Mouse (Mus musculus) macrophage (primary cell): ENCODE measurements around the gene Cbfb. TPM values are rescaled to one million over a fixed set of nuclear protein-coding genes. Genes with fewer than 3 reads are reported as not detected.

Experiments used
- H3K27ac ChIP-seq: fragments of 350-480 bp; formaldehyde crosslinking; 2 replicates; pipeline ENCODE4 v1.9.0; 2021
- H3K36me3 ChIP-seq: fragments of 350-480 bp; formaldehyde crosslinking; 2 replicates; pipeline ENCODE4 v1.9.0; 2021; ENCODE audit errors: inconsistent target
- H3K4me3 ChIP-seq: fragments of 350-480 bp; formaldehyde crosslinking; 2 replicates; pipeline ENCODE4 v1.9.0; 2021; ENCODE audit errors: inconsistent target
- H3K79me2 ChIP-seq: fragments of 350-480 bp; formaldehyde crosslinking; 2 replicates; pipeline ENCODE4 v1.9.0; 2021; ENCODE audit errors: inconsistent target
- WGBS: methylation state at CpG from one replicate; pipeline ENCODE4 v1.1.7; 2026; ENCODE audit warnings: inconsistent platforms; ENCODE audit not compliant: missing documents; 5-methylcytosine and 5-hydroxymethylcytosine counted together
- polyA plus RNA-seq: library from polyadenylated mRNA; stranded (reverse); fragments of 250-400 nt; gene quantifications from 3 replicates; pipeline ENCODE4 v1.2.4, GENCODE M21; 2018; ENCODE audit warnings: inconsistent platforms
- total RNA-seq, 78 experiments: library from RNA; depleted of rRNA; stranded (reverse); fragments of 250-400 nt; gene quantifications; 1 replicate in 9 of 78; 2 replicates in 24 of 78; 3 replicates in 43 of 78; 4 replicates in 2 of 78; pipeline ENCODE4 v1.2.4; 2018; ENCODE audit warnings: inconsistent platforms in 56 of 78

Gene Cbfb
- 100 to 1,000 TPM in 1 of 26 experiments, 10 to 100 TPM in 25; 45.3 to 102 (median 68.9) TPM for total RNA-seq (2018; cell fraction: chromatin; rRNA removed)
- 10 to 100 TPM; 47.6 to 72.0 (median 56.4) TPM for total RNA-seq (2018; cell fraction: cytosol; rRNA removed)
- 100 to 1,000 TPM in 2 of 26 experiments, 10 to 100 TPM in 24; 41.3 to 104 (median 67.4) TPM for total RNA-seq (2018; cell fraction: nucleus; rRNA removed)
- polyA plus RNA-seq = 59.1 to 125 TPM (median 65.1 TPM) in 3 replicates

DNA sequence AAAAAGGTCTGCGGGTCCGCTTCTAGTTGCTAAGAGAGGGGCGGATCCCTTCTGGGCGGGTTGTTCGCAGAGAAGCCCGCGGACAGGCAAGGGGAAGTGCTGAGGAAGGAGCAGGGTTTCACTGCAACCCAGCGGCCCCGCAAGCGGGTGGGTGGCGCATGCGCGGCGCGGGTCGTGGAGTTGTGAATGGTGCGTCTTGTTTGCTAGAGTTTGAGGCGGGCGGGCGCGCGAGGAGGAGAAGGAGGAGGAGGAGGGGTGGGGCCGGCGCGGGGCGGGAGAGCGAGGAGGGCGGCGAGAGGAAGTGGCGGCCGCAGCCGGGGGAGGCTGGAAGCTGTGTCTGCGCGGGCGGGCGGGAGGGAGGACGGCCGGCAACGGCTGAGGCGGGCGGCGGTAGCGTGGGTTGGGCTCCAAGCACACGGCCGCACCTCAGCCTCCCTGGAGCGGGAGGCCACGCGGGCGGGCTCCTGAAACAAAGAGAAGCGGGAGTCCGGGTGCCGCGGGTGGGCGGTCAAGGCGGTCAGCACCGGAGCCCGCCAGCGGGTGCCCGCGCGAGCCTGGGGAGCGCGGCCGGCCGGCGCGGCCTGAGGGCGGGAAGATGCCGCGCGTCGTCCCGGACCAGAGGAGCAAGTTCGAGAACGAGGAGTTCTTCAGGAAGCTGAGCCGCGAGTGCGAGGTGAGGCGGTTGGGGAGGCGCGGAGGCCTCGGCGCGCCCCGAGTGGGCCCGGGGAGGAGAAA, at the start of gene Cbfb:
Cbfb (plus strand) TSS at position 294 of the 735 bp plus-strand sequence.
- Histone ChIP-seq H3K27ac (peak within 1 kb of the TSS; percentile 73), H3K79me2 (peaks cover 34% of the 10 kb centered on the region), H3K4me3 (peak within 1 kb of the TSS; percentile 65), H3K36me3 (no peaks in the 10 kb centered on the region)
- under 1% methylated on average over 79 of the region's 86 CpGs for WGBS

GRCm38 (mm10) chr8:105129864-105130263, 40.6 kb upstream of the Cbfb start:
- 95% methylated on average over 9 of the region's 9 CpGs for WGBS
- H3K36me3 ChIP-seq = no peaks in the 10 kb centered on the region
- no peak overlapping the region for H3K27ac ChIP-seq
- H3K4me3 ChIP-seq = no peak overlapping the region
- H3K79me2 ChIP-seq = no peaks in the 10 kb centered on the region

DNA sequence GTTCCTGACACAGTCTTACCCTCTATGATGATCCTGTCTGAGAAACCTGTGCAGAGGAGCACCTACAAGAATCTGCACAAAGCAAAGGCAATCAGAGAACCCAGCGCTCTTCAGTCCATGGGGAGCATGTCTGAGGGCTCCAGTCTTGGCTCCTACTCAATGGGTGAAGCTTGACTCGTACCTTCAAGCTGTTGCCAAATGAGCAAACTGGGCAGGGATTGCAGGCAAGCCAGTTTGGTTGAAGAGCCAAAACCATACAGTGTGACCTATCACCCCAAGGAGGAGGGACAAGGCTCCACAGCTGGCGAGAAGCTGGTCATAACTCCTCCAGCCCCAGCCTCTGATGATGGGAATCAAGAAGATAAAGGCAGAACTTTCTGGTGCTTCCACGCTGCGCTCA, 39.0 kb upstream of the Cbfb start, which contains the start of gene Ces4a:
Ces4a (plus strand) TSS at position 292 of the 400 bp plus-strand sequence.
- Histone ChIP-seq H3K36me3 (no peaks in the 10 kb centered on the region), H3K4me3 (no peak within 1 kb of the TSS), H3K27ac (no peak within 1 kb of the TSS), H3K79me2 (no peaks in the 10 kb centered on the region)
- WGBS = 79% methylated on average over 5 of the region's 5 CpGs

- Histone ChIP-seq H3K36me3 (no peaks in the 10 kb centered on the region), H3K79me2 (no peaks in the 10 kb centered on the region), H3K4me3 (no peak overlapping the region), H3K27ac (no peak overlapping the region)
- WGBS = 9% methylated on average over 4 of the region's 4 CpGs
Observed at GRCm38 (mm10) chr8:105138423-105138822, 32.1 kb upstream of the Cbfb start.

DNA sequence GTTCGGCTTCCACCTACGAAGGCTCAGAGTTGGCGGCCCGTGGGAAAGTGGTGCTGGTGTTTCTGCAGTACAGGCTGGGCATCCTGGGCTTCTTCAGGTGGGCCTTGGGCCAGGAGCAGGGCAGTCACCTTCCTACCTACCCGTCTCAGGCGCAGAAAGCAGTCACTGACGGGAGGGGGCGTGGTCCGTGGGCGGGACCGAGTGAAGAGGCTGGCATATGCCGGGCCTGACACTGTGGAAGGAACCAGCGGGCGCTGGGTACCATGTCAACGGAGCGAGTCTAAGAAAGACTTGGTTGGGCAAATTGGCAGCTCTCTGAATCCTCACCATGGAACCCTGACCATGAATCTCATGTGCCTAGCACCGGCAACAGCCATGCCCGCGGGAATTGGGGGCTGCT, 28.1 kb upstream of the Cbfb start:
- Histone ChIP-seq H3K79me2 (no peaks in the 10 kb centered on the region), H3K36me3 (no peaks in the 10 kb centered on the region), H3K4me3 (no peak overlapping the region), H3K27ac (no peak overlapping the region)
- 39% methylated on average over 19 of the region's 19 CpGs for WGBS

- Histone ChIP-seq H3K36me3 (no peaks in the 10 kb centered on the region), H3K4me3 (no peak overlapping the region), H3K27ac (no peak overlapping the region), H3K79me2 (no peaks in the 10 kb centered on the region)
- WGBS = 94% methylated on average over 4 of the region's 4 CpGs
Observed at GRCm38 (mm10) chr8:105151654-105152053, 18.8 kb upstream of the Cbfb start.

DNA sequence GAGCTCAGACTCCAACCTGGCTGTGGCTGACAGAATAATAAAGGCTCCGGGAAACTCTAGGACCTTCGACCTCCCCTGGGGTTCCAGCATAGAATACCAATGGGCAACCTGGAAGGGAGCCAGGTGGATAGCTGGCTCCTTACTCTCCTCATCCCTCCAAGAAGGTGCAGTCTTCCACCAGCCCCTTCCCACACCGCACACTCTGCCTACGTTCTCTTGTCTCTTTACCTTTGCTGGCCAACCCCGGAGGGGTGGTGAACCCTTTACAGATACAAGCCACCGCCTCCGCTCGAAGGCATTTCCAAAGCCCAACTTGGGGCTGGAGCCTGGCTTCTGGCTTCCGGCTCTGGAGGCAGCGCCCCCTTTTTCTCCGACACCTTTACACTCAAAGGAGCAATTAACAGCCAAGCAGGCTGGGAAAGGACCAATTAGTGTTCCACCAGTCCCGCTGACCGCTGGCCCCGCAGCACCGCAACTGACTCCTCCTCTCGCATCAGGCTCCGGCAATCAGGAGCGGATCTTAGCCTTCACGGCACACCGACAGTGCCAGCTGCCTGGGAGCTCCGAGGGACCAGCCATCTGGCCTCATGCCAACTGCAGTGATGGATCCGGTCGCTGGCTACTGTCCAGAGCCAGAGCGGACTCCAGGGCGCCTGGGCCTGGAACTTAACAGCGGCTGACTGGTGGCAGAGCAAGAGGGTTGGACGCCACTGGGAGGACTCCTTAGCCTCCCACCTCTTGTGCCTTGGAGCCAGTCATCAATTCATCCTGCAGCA, 17.7 kb upstream of the Cbfb start:
- no peak overlapping the region for H3K27ac ChIP-seq
- no peaks in the 10 kb centered on the region for H3K79me2 ChIP-seq
- no peak overlapping the region for H3K4me3 ChIP-seq
- H3K36me3 ChIP-seq = no peaks in the 10 kb centered on the region
- WGBS = 14% methylated on average over 27 of the region's 27 CpGs

GRCm38 (mm10) chr8:105154316-105154715, 16.2 kb upstream of the Cbfb start:
- no peaks in the 10 kb centered on the region for H3K79me2 ChIP-seq
- H3K36me3 ChIP-seq = no peaks in the 10 kb centered on the region
- 97% methylated on average over 5 of the region's 5 CpGs for WGBS
- H3K4me3 ChIP-seq = no peak overlapping the region
- no peak overlapping the region for H3K27ac ChIP-seq

DNA sequence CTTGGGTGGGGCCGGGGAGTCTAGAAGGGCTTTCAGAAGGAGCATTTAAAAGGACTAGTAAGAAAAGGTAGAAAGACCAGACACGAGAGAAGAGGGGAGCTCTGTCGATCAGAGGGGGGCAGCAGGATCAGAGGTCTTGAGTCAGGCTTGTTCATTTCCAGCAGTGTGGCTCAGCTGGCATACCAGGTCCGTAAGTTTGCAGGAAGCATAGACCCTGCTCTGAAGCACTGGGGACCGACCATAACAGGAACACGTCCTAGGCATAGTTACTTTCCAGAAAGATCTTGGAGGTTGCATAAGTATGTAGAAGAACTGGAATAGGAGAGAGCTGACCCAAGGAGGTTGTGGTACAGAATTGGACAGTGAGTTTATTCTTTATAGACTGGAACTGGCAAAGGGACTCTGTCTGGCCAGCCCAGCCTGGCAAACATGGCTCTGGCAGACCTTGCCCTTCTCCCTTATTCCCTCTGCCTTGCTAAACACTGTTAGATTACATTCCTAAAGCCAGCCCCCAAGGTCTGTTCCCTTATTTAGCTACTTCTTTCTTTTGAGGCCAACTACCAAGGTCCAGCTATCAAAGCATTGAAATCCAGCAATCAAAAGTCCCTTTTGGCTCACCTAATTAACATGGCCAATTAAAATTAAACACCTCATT, 15.3 kb upstream of the Cbfb start:
- Histone ChIP-seq H3K27ac (no peak overlapping the region), H3K36me3 (no peaks in the 10 kb centered on the region), H3K79me2 (no peaks in the 10 kb centered on the region), H3K4me3 (no peak overlapping the region)
- WGBS = 85% methylated on average over 6 of the region's 6 CpGs

- WGBS = 43% methylated on average over 10 of the region's 10 CpGs
- no peak overlapping the region for H3K4me3 ChIP-seq
Observed at GRCm38 (mm10) chr8:105157555-105157954, 12.9 kb upstream of the Cbfb start.

DNA sequence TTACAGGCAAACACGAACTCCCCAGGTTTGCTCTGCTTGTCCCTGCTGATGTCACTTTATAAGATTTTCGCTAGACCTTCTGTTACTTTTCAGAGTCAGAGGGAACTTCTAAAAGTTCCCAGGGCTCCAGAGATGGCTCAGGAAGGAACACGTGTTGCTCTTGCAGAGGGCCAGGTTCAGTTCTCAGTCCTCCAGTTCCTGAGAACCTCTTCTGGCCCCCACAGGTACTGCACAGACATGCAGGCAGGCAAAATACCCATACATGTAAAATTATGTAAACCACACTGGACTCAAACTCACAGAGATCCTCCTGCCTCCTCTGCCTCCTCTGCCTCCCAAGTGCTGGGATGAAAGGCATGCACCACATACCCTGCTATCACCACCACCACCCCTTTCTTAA, 12.4 kb upstream of the Cbfb start:
- Histone ChIP-seq H3K36me3 (no peaks in the 10 kb centered on the region), H3K4me3 (no peak overlapping the region), H3K79me2 (no peaks in the 10 kb centered on the region), H3K27ac (no peak overlapping the region)
- WGBS = 71% methylated on average over 3 of the region's 3 CpGs

More at GRCm38 (mm10) chr8:105157555-105157954, 12.9 kb upstream of the Cbfb start:
- Histone ChIP-seq H3K27ac (no peak overlapping the region), H3K79me2 (no peaks in the 10 kb centered on the region), H3K36me3 (no peaks in the 10 kb centered on the region)

DNA sequence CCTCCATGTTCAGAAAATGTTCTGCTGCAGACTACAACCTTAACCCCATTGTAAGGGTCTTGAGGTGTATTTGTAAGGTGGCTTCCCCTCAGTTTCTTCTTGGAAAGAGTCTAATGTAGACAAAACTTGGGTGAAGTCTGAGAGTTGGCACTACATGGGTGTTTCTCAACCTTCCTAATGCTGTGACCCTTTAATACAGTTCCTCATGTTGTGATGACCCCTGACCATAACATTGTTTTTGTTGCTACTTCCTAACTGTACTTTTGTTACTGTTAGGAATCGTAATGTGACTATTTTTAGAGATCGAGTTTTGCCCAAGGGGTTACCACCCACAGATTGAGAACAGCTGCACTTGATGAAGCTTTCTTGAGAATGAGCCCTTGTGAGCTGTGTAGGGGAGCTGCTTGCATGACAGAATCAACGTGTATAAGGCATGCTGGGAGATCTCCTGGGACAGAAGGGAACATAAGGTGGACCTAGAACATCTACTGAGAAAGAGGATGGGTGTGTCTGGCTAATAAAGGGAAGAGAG, 9.3 kb upstream of the Cbfb start:
- H3K36me3 ChIP-seq = no peaks in the 10 kb centered on the region
- H3K79me2 ChIP-seq = no peaks in the 10 kb centered on the region
- H3K27ac ChIP-seq = no peak overlapping the region
- H3K4me3 ChIP-seq = no peak overlapping the region
- 52% methylated on average over 3 of the region's 3 CpGs for WGBS

- no peak overlapping the region for H3K27ac ChIP-seq
- H3K79me2 ChIP-seq = no peaks in the 10 kb centered on the region
- WGBS = 85% methylated on average over 6 of the region's 6 CpGs
- H3K36me3 ChIP-seq = no peaks in the 10 kb centered on the region
- H3K4me3 ChIP-seq = no peak overlapping the region
Observed at GRCm38 (mm10) chr8:105164272-105164902, 6.1 kb upstream of the Cbfb start.

DNA sequence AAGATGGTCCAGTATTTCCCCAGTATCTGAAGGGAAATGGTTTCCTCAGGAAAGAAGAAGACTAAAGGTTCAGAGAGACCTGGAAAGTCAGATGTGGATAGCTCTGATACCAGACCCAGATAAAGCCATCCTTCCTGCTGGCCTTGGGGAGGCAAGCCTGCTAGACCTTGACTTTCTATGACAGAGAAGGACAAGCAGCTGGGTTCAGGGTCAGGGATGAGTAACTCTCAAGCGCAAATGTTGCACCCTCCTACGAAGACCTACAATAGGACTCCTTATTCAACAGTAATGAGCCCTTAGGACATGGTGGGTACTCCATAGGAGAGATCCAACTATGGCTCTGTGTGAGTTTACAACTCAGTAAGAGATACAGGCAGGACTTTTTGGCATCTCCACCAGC, 5.3 kb upstream of the Cbfb start:
- Histone ChIP-seq H3K36me3 (no peaks in the 10 kb centered on the region), H3K27ac (no peak overlapping the region), H3K79me2 (no peaks in the 10 kb centered on the region), H3K4me3 (no peak overlapping the region)
- 95% methylated on average over 2 of the region's 2 CpGs for WGBS
